Mouse (Mus musculus) liver, embryonic 18 days (tissue): ENCODE data around the gene Vmn2r116. TPM values are rescaled to one million over a fixed set of nuclear protein-coding genes. Genes with fewer than 3 reads are reported as not detected.

Experiments used
- polyA plus RNA-seq: library from polyadenylated mRNA; depleted of rRNA; stranded (reverse); fragments of >200 nt; gene quantifications from 2 replicates; pipeline ENCODE4 v1.2.3, GENCODE M21; 2012; rRNA removed

Gene Vmn2r116
- not detected in 2 replicates for polyA plus RNA-seq

DNA sequence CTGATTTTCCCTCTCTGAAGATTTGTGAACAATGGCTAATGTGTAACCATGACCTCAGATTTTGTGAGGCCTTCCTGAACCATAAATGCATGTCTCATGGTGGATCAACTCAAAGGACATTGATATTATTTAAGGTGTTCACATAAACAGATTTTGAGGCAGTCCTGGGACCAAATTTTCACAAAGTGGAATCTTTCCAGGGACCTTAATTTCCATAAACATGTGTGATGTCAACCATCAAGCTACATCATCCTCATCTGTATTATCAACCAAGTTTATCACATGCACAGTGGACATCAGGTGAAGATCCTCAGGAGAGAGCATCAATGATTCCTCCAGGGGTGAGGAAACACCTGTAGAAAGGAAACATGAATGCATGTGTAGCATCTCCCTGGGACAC is at the start of gene Vmn2r116:
Gene Vmn2r116, plus strand, starts transcription at position 301 of the 400 bp plus-strand sequence.

DNA sequence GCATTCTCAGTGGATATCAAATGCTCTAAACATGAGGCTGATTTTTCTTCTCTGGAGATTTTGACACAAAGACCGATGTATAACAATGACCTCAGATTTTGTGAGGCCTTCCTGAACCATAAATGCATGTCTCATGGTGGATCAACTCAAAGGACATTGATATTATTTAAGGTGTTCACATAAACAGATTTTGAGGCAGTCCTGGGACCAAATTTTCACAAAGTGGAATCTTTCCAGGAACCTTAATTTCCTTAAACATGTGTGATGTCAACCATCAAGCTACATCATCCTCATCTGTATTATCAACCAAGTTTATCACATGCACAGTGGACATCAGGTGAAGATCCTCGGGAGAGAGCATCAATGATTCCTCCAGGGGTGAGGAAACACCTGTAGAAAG is 41.0 kb upstream of the Vmn2r116 start, which contains the start of gene Vmn2r115:
Gene Vmn2r115, plus strand, starts transcription at position 301 of the 400 bp plus-strand sequence.

Other genes with a start within 250 kb of the Vmn2r116 start
- 1.5 and 1.6 TPM in 2 replicates for gene Zfp40, start 191.4 kb upstream of the Vmn2r116 start, polyA plus RNA-seq
- not detected in 2 replicates for gene Vmn2r114, start 72.1 kb upstream of the Vmn2r116 start, polyA plus RNA-seq
- not detected in 2 replicates for gene Vmn2r115, start 40.9 kb upstream of the Vmn2r116 start, polyA plus RNA-seq
- gene Vmn2r117, start 95.1 kb downstream of the Vmn2r116 start, polyA plus RNA-seq: not detected in 2 replicates
- gene Zfp213, start 179.6 kb downstream of the Vmn2r116 start, polyA plus RNA-seq: 3.4 and 3.7 TPM in 2 replicates
- gene Zfp13, start 214.9 kb downstream of the Vmn2r116 start, polyA plus RNA-seq: 2.8 and 3.6 TPM in 2 replicates
- 0.02 TPM in 1 of 2 replicates, not detected in the other for gene Zscan10, start 216.3 kb downstream of the Vmn2r116 start, polyA plus RNA-seq